Comparison of ENCODE assay signal across 9 mouse cellular contexts in the genomic region with DNA sequence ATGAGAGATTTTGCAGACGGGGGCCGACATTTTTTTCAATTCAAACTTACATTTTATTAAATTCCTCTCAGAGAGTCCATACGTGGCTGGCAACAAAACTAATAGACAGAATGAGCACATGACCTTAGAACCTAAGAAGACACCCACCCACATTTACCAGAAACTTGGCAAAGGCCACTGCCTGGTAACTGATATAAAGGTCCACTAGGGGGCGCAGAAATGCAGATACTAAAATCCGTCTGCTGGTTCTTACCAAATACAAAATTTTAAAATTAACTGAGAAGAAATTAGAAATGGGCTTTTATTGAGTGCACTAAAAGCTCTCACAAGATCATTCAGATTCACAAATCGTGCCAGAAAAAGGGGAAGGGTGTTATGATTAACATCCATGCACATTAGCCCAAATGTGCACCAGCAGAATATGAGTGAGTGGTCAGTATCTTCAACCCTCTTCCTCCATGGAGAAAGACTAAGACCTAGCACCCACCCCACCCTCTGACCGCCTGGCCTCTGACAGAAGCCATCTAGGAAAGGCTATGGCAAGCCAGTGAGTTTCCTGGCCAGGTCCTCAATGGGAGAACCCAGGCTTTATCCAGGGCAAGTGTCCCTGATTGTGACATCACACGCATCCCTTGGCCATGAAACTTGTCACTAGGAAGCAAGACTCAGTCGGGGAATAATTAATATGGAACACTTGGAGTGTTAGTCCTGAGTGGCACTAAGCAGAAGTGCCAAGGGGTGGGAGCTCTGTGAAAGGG.
A peak's percentile ranks its signal among the peaks of the same experiment; 100 is the strongest.
DNase-seq lines count a peak whose midpoint lies in the region; ATAC-seq and TF ChIP-seq lines count a peak whose summit lies in the region.
"Had no signal": no experiment of that assay in that cellular context is flagged by ENCODE, and none has a peak within 500 bp of the region (broad histone marks: within the 10 kb centered on the region; RNA-seq: fewer than 3 reads in every experiment).

No protein-coding gene starts in this region.

- no peaks in the 10 kb centered on the region for H3K9me3 ChIP-seq in heart, postnatal 0 days (replicated peaks; ENCODE audit: control insufficient read depth, low read length)
- H3K9me3 ChIP-seq in midbrain, embryonic 16.5 days (replicated peaks; ENCODE audit: control insufficient read depth, low read length, poor library complexity, severe bottlenecking) = no peaks in the 10 kb centered on the region
- no peaks in the 10 kb centered on the region; the same call in 1 of the 2 replicates for H3K9me3 ChIP-seq in neural tube, embryonic 15.5 days (replicated peaks)
- H3K9me3 ChIP-seq: neural tube, embryonic 13.5 days had no signal

- peaks cover under 1% of the 10 kb centered on the region; the same call in 1 of the 2 replicates for H3K36me3 ChIP-seq in heart, postnatal 0 days (replicated peaks; ENCODE audit: control insufficient read depth, insufficient read depth, low read length)
- no peaks in the 10 kb centered on the region for H3K36me3 ChIP-seq in spleen, adult 2 months (ENCODE audit: control insufficient read depth, insufficient read depth, low read length)
- H3K36me3 ChIP-seq in midbrain, embryonic 16.5 days (ENCODE audit: control insufficient read depth, insufficient read depth, low read length) = no peaks in the 10 kb centered on the region
- H3K36me3 ChIP-seq in neural tube, embryonic 15.5 days = no peaks in the 10 kb centered on the region
- H3K36me3 ChIP-seq: neural tube, embryonic 13.5 days had no signal

- H3K4me3 ChIP-seq in heart, postnatal 0 days (ENCODE audit: low read depth, low read length) = no peak overlapping the region
- H3K4me3 ChIP-seq in spleen, adult 2 months (ENCODE audit: extremely low read depth, insufficient read depth, insufficient read length) = no peak overlapping the region
- no peak overlapping the region for H3K4me3 ChIP-seq in midbrain, embryonic 16.5 days (ENCODE audit: low read depth, low read length)
- no peak overlapping the region for H3K4me3 ChIP-seq in neural tube, embryonic 15.5 days (replicated peaks)
- H3K4me3 ChIP-seq: neural tube, embryonic 13.5 days had no signal

- DNase-seq in heart, postnatal 0 days (ENCODE audit: low spot score) = peak; percentile 69
- DNase-seq in heart, adult 11 months = no peak
- DNase-seq in spleen, adult 2 months (ENCODE audit: low read depth in 1 of 2, low spot score in 2 of 2) = peak in 1 of 2 experiments; percentile 22
- DNase-seq in spleen, postnatal 14 days (ENCODE audit: low spot score in 2 of 2) = no peak
- DNase-seq in embryo, embryonic 10.5 days (ENCODE audit: low spot score) = peak; percentile 80
- peak; percentile 66 for DNase-seq in kidney, postnatal 10 days

- H3K4me1 ChIP-seq in heart, postnatal 0 days (ENCODE audit: control insufficient read depth, insufficient read depth) = no peaks in the 10 kb centered on the region
- no peaks in the 10 kb centered on the region for H3K4me1 ChIP-seq in spleen, adult 2 months (ENCODE audit: control insufficient read depth, insufficient read depth, insufficient read length)
- no peaks in the 10 kb centered on the region for H3K4me1 ChIP-seq in midbrain, embryonic 16.5 days (ENCODE audit: control insufficient read depth, insufficient read depth, low read length)
- 0 out of 2 replicates have a peak, but pooled peaks cover 3% of the 10 kb centered on the region for H3K4me1 ChIP-seq in neural tube, embryonic 15.5 days

- 44% methylated on average over 9 of the region's 9 CpGs for WGBS in heart, postnatal 0 days
- 48% methylated on average over 9 of the region's 9 CpGs for WGBS in spleen, adult 2 months
- 56% methylated on average over 9 of the region's 9 CpGs for WGBS in midbrain, embryonic 16.5 days
- WGBS in neural tube, embryonic 15.5 days = 55% methylated on average over 9 of the region's 9 CpGs

- H3K27ac ChIP-seq in heart, postnatal 0 days (ENCODE audit: low read depth) = no peak overlapping the region
- no peak overlapping the region for H3K27ac ChIP-seq in spleen, adult 2 months (ENCODE audit: insufficient read depth, low read length)
- no peak overlapping the region for H3K27ac ChIP-seq in midbrain, embryonic 16.5 days (ENCODE audit: low read length)
- H3K27ac ChIP-seq in neural tube, embryonic 15.5 days (replicated peaks) = no peak overlapping the region
- H3K27ac ChIP-seq: neural tube, embryonic 13.5 days had no signal

- TF ChIP-seq CTCF in heart, postnatal 0 days (IDR thresholded peaks at IDR 0.05; ENCODE audit: low read depth) = peak; percentile 70
- peak; percentile 14; the same call in 1 of the 2 replicates for TF ChIP-seq CTCF in spleen, adult 2 months (IDR thresholded peaks at IDR 0.05; ENCODE audit: extremely low read depth, insufficient read depth, insufficient read length, insufficient replicate concordance)

- H3K4me2 ChIP-seq in heart, postnatal 0 days (ENCODE audit: low read depth, low read length) = no peak overlapping the region
- no peak overlapping the region for H3K4me2 ChIP-seq in midbrain, embryonic 16.5 days (ENCODE audit: low read length)
- no peak overlapping the region for H3K4me2 ChIP-seq in neural tube, embryonic 15.5 days
- H3K4me2 ChIP-seq: neural tube, embryonic 13.5 days had no signal

- no peaks in the 10 kb centered on the region for H3K27me3 ChIP-seq in heart, postnatal 0 days (ENCODE audit: control insufficient read depth, insufficient read depth, low read length)
- H3K27me3 ChIP-seq in spleen, adult 2 months (ENCODE audit: control insufficient read depth, insufficient read depth, low read length) = no peaks in the 10 kb centered on the region
- H3K27me3 ChIP-seq in midbrain, embryonic 16.5 days (ENCODE audit: control insufficient read depth, insufficient read depth, low read depth, low read length) = no peaks in the 10 kb centered on the region
- no peaks in the 10 kb centered on the region for H3K27me3 ChIP-seq in neural tube, embryonic 15.5 days (replicated peaks)
- H3K27me3 ChIP-seq: neural tube, embryonic 13.5 days had no signal

- H3K9ac ChIP-seq in heart, postnatal 0 days (replicated peaks; ENCODE audit: low read depth, low read length) = no peak overlapping the region
- no peak overlapping the region for H3K9ac ChIP-seq in midbrain, embryonic 16.5 days (ENCODE audit: low read depth, low read length)
- H3K9ac ChIP-seq in neural tube, embryonic 15.5 days (replicated peaks) = no peak overlapping the region
- H3K9ac ChIP-seq: neural tube, embryonic 13.5 days had no signal

- TF ChIP-seq POLR2A in spleen, adult 2 months (IDR thresholded peaks at IDR 0.05; ENCODE audit: low read depth, low read length) = no peak

- no peak for TF ChIP-seq EP300 in heart, postnatal 0 days (IDR thresholded peaks at IDR 0.05; ENCODE audit: low read depth)

- ATAC-seq in heart, postnatal 0 days (ENCODE audit: insufficient read depth, low read depth) = 0 out of 2 replicates have a peak, but pooled peaks have one; percentile 49
- peak; percentile 51; the same call in 1 of the 2 replicates for ATAC-seq in midbrain, embryonic 16.5 days
- no peak for ATAC-seq in neural tube, embryonic 15.5 days (ENCODE audit: low FRiP score)

Comparison
In these comparisons a context has a peak if more than half of its experiments do, and no peak if none do; other contexts are left out.
1. DNase-seq: peak in heart, postnatal 0 days (single experiment), embryo, embryonic 10.5 days (single experiment) and kidney, postnatal 10 days (single experiment); none in heart, adult 11 months (single experiment) and spleen, postnatal 14 days (0 of 2).